Mouse (Mus musculus) NIH3T3 (cell line): Measurements from ENCODE around the gene Gfpt2.

Source experiments
- DNase-seq: peaks from one replicate; pipeline ENCODE4 v3.0.0-alpha.2; 2012; ENCODE audit warnings: low read depth

Gene Gfpt2

DNA sequence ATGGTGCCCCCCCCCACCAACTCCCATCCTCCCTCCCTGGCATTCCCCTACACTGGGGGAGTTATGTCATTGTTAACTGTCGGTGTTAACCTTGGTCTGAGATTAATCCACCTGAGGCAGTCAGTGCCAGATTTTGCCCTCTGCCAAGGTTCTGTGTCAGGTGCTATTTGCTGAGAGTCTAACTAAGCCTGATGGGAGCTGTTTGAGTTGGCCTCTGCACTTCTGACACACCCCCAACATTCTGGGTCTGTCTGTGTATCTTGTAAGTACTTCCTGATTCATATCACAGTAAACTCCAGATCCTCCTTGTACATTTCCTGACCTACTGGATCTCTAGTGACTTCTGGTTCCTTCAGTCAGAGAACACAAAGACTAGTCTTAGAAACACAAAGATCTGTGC lies 46.7 kb downstream of the Gfpt2 start:
- DNase-seq: no peak

DNA sequence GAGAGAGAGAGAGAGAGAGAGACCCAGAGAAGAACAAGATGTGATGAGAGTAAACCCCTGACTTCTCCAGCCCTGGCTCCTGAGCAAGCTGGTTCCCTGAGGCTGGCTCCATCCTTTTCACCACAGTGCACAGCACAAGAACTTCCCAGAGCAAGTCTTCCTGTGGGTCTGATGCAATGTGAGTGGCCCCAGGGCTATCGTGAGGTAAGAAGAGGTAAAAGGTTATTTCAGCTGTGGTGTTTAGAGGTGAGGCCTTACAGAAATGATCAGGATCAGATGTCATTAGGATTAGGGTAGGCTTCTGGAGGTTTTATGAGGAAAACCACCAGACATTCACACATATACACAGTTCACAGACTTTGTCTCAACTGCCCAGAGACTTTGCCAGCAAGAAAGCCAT lies 47.9 kb downstream of the Gfpt2 start:
- no peak for DNase-seq

DNA sequence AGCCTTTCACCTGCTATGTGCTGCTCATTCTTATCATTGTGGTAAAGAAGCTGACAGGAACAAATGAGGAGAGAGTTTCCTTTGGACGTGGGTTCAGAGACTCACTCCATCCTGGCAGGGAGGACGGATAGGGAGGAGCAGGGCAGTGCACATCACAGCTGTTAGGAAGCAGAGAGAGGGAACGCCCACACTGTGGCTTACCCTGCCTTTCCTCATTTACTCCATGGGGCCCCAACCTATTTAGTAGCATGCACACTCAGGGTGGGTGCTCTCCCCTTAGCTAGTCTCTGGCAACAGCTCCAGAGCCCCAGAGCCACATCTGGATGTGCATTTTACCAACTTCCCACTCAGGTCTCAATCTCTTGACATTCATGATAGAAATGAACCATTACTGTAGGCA lies 48.7 kb downstream of the Gfpt2 start:
- no peak for DNase-seq

DNA sequence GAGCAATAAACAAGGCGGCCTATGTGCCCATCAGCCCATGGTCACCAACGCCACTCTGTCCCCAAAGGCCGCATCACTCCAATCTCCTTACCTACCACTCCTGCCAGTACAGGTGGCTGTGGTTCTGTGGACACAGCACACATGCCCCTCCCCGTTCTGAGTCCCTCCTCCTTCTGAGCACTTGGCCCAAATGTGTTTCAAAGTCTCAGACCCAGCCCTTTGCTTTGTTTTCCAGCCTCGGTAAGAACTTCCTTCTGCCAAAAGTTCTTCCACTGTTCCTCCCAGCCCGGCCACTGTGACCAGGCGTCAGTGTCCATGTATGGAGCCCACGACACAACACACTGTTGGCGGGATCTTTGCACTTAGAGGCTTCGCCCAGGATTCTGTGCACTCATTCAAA lies 50.3 kb downstream of the Gfpt2 start:
- DNase-seq: no peak

DNA sequence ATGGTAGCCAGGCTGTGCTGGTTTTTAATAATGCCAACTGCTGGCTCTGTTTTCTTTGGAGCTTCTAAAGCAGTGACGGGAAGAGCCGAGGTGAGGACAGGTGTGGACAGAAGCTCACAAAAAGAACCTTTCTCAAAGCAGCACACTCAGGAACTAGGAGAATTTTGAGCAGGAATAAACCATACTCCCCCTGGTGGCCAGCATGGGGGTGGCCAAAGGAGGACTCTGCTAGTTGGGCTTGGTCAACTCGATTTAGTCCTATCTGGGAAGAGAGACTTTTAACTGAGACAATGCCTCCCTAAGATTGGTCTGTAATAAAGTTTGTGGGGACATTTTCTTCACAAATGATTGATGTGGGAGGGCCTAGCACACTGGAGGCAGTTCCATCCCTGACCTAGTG lies 51.0 kb downstream of the Gfpt2 start:
- DNase-seq: peak; percentile 85

DNA sequence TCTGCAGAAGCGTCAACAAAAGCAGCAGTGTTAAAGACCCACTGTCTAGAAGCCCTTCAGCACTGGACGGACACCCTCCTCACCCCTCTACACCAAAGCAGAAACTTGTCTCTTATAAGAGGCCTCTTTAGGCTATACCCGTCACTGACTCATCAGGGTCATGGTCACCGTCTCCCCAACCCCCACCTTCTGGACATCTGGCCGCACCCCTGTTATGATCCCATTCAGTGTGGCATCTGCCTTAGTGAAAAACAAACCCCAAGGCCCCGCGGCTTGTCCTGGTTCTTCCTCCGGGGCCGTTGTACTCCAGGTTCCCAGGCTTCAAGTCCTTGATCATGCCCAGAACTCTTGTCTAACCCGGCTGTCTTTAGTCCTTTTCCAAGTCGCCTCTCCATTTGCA lies 52.0 kb downstream of the Gfpt2 start:
- DNase-seq: no peak

DNA sequence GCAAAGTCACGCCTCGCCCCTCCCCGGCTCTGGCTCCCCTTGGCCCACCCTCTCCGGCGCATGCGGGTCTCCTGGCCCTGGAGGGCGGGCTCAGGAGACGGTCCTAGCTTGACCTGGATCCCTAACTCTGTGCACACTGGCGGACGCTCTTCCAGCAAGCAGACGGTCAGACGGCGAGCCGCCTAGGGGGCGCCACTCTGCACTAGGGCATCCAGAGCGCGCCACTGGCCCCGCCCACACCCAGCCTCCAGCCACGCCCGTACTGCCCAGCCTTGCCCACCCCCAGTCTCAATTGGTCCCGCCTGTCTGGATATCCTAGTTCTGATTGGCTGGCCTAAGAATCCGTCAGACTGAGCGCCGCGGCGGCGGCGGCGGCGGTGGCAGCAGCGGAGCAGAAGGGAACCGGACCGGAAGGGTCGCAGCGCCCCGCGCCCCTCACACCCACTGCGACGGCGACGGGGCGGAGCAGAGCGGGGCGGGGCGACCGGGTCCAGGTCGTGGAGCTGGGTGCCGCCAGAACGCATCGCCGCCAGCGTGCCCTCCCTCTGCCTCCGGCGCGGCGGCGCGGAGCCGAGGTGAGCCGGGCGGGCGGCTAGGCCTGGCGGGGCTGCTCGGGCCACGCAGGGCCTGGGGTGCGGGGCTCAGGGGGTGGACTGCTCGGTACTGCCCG lies 52.6 kb downstream of the Gfpt2 start, which contains the start of gene Mapk9:
Gene Mapk9 (plus strand): TSS at position 351 of the 670 bp plus-strand sequence.
- peak; percentile 98 for DNase-seq

DNA sequence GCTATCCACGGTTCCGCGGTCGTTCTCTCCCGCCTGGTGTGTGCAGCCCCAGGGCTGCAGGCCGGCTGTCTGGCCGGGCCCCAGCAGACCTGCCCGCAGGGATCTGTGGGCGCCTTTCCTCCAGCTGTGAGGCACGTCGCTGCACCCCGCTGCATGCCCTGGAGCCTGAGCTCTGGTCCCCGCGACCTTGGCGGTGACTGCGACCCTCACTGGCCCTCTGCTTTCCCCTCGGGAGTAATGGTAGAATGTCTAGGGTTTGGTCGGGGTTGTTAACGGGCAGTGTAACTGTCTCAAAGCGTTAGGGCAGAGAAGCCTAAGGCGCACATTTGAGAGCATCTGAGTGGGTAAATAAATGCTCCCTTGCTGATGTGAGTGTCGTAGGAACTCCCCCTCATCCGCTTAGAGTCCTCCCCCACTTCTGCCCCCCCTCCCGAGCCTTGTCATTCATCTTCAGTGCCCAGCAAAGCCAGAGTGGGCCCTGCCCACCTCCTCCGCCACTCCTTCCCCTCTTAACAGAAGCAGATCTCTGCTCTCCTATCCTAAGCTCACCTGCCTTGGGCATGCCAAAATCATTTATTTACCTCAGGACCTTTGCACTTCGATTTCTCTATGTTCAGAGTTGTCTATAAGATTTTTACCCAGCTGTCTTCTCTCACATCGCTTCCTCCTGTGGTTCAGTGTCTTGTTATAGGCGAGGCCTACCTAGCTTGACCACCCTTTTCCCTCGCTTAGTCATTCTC lies 53.3 kb downstream of the Gfpt2 start:
- DNase-seq: peak; percentile 61

DNA sequence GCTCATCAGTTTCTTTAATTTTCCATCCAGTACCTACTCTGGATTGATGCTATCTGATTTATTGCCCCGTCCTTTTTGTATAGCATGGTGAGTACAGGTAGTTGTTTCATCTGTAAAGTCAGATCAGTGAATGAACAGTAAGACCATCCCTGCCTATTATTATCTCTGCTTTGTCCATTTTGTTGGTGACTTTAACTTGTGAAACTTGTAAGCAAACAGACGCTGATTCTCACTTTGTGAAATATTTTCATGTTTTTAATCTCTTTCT lies 53.8 kb downstream of the Gfpt2 start:
- no peak for DNase-seq

DNA sequence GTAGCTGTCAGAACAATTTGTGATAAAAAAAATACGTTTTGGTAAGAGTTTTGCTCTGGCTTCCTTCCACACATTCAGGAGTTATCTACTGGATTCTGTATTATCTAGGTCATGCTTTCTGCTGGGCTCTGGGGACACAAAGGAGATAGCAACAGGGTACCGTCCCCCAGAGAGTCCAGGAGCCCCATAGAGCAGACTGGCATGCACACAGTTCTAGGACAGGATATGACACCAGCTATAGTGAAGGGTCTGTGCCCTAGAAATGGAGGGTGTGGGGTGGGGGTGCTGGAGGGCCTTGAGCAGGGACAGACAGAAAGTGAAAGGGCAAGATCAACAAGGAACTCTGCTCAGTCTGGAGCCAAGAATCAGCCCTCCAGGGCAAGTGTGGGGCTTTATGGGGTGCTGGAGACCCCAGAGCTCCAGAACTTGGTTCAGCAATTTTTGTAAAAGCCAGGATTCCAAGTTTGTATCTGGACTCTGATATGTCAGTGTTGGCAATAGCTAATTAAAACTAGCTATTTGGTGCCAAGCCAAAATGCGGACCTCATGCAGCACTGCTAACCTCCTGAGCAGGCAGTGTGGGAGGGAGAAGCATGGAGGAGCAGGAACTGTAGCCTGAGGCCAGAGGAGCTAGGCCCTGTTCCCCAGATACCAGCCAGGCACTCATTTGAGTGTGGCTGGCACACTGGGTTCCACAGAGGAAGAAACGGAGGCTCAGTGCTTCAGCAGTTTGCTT lies 54.3 kb downstream of the Gfpt2 start:
- DNase-seq: no peak

DNA sequence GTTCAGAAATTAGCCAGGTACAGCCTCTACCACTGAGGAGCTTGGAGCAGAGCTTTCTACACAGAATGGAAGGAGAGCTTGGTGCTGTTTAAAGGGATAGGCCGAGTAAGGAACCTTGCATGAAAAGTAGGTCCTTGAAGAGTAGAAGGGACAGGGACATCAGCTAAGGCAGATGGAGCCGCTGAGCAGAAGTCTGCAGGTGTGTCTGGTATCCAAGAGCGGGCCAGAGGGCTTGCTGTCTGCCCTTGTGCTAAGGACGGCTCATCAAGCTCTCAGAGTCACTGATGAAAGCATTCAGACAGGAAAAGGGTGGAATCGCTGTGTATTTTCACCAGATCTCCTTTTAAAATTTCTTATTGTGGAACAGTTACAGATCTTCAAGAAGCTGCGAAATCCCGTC lies 56.4 kb downstream of the Gfpt2 start:
- no peak for DNase-seq

DNA sequence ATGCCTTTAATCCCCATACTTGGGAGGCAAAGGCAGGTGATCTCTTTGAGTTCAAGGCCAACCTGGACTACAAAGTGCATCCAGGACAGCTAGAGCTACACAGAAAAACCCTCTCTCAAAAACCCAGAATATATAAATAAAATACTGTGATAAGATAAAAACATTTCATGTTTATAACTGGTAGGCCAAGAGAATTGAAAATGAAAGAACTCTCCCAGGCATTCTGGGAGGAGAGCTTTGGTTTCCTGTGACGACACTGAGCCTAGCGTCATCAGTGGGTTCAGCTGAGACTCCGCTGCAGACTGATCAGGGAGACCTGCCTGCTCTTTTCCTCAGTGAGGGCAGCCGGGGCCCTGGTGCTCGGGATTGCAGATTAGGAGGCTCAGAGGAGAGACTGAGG lies 61.2 kb downstream of the Gfpt2 start:
- no peak for DNase-seq

DNA sequence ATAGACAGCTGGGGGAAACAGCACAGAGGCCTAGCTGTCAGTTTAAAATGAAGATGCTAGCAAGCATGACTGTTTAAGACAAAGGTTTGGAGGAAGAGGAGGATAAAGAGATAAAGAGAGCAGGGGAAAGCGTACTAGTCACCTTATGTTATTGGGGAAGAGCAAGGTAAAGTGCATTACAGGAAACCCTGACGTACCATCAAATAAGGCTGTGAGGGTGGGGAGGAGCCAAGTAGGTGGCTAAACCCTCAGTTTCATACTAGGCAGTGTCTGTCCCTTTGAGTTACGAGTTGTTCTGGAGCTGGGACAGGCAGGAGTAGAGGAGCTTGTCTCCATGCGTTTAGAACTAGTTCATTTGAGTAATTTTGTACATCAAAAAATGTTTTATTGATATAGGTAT lies 67.2 kb downstream of the Gfpt2 start:
- DNase-seq: no peak

DNA sequence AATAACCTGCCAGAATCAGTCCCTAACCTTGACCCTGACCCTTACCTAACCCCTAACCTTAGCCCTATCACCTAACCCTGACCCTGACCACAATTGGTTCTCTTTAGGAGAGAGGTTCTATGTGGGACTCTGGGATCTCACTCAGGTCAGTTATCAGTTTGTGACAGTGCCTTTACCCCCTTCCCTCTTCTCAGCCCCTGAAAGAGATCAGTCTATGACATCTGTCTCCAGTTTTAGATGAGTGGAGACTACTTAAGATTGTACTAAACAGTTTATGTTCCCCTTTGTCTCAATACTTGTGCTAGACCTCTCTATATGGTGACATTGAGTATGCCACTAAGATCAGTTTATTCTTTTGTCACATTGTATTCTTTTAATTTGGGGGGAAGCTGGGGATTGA lies 69.9 kb downstream of the Gfpt2 start:
- DNase-seq: no peak

DNA sequence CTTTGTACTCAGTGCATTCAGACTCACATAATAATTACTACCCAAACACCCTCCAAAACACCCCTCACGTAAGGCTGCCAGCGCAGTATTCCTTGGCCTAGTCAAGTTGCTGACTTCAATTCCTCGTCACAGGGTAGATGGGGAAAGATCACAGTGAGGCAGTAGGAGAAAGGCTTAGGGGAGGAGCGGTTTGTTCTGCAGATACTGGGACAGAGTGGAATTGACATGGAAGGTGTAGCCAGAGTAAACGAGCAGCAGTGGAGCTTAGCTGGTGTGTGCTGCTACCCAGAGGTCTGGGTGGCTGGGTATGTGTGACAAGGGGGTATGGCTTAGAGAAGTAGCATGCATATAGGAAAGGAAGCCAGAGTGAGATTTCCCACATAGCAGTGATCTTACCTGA lies 73.3 kb downstream of the Gfpt2 start:
- no peak for DNase-seq

DNA sequence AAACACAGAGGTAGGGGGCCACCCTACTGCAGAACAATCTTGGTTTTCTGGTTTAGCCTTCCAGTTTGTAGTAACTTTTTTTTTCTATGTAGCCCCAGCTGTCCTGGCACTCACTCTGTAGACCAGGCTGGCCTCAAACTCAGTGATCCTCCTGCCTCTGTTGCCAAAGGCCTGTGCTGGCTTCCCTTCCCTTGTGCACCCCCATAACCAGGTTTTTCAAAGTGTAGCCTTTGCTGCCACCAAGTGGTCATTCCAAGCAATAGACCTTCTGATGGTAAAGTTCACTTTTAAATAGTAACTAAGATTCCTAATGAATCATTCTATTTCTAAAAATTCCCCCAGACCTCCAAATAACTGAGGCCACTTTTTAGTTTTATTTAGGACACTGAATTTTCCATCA lies 75.8 kb downstream of the Gfpt2 start:
- DNase-seq: peak; percentile 83

DNA sequence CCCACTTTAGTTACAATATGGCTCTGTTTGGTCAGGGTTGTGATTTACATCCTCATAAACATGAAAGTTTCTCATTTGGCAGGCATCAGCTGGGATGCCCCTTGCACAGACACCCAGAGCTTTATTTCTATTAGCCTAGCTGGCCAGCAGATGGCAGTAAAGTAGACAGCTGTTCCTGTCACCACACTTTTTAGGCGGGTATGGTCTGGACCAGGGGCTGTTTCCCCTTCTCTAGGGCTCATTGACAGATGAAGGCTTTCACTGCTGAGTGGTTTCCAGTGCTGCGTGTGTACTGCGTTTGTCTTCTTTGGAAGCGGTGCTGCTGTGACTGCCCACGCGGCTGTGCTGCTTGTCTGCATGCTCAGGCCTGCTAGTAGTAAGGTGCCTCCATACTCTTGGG lies 77.9 kb downstream of the Gfpt2 start:
- peak; percentile 68 for DNase-seq

DNA sequence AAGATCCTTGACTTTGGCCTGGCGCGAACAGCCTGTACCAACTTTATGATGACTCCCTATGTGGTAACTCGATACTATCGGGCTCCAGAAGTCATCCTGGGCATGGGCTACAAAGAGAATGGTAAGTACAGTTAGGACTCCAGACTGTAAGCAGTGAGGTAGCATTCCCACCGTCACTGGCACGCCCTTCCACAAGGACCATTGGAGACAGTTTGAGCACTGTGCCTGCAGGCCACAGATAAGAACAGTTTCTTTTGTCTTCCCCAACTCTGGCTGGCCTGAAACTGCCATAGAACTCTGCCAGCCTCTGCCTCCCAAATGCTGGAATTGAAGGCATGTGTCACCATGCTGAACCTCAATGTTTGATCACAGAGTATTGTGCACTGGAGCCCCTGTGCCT lies 78.8 kb downstream of the Gfpt2 start:
- no peak for DNase-seq

DNA sequence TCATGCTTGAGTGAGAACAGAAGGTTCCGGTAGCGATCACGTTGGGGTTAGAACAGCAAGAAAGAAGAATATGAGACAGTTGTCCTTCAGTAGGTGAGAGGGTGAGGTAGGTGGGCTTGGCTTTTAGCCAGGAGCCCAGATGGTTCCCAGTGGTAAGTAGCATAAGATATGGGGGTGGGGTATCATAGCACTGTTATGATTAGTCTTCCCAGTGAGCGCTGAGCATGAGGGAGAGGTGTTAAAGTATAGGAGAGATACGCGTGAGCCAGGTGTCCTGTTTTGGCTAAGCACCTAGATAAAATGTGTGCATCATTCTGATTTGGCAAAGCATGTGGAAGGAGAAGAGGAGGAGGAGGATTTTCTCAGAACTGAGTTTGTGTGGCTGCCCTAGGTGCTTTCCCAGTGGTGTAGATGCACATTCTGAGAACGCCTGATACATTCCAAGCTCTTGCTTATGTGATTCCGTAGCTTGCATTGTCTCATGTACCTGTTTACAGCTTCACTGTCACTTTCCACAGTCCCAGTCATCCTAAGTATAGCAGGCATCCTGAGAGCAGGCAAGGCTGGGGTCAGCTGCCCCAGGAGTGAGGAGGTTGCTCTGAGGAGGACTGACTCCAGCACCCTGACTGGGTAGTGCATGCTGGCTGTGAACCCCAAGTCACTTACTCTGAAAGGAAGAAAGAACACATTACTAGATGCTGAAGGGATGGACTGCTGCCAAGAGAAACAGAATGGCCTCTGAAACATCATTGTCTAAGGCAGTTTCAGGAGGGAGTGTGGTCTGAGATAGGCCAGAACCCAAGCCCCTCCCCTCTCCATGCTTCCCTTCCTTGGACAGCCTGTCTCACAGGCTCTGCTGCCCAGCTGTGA lies 83.2 kb downstream of the Gfpt2 start:
- DNase-seq: peak; percentile 70

DNA sequence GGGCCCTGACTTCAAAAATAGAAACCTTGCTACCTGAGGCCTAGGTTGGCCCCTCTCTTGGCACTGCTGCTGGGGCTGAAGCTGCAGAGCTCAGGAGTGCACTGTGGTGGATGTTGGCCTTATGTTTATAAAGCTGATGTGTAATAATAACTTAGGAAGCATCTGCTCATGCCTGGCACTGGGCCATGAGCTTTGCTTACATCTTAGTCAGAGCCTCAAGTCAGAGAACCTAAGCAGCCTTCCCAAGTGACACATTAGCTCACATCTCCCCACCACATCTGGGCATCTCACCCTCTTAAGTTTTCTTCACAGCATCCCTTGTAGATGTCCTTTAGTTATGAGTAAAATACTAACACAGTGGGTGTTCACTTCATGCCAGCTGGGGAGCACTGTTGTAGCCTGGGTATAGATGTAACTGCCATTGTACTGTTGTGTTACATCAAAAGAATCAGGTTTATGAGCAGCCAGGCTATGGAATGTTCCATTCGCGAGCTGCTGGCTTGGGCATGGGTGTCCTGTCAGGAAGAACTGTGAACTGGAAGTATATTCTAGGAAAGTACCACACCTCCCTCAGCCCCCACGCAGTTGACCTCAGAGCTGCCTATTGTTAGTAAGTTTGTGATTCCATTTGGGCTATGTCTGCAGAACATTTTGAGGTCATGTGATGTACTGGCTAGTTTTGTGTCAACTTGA lies 86.1 kb downstream of the Gfpt2 start:
- peak; percentile 89 for DNase-seq

DNA sequence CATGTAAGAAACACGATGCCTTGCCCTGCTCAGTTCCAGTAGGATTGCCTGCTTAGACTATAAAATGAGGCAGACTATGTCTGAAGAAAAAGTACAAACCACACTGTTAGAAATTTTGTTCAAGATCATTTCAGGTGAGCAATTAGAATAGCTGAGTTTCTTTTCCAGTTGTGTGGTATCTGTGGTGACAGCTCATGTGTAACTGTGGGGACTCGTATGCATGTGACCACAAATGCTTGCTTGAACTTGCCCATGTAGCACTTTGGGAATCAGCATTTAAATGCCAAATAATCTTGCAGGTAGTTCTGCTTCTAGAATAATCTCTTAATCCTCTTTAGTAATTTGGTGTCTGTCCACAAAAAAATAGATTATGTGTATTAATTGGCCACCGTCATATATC lies 89.4 kb downstream of the Gfpt2 start:
- DNase-seq: no peak
